Mouse (Mus musculus) left cerebral cortex, adult 2 months (tissue): Measurements from ENCODE around the gene Hpcal1. TPM values are rescaled to one million over a fixed set of nuclear protein-coding genes. Genes with fewer than 3 reads are reported as not detected.

Experiments
- DNase-seq, 2 experiments: peaks; one replicate each; pipeline ENCODE4 v3.0.0; 2021 to 2022; ENCODE audit warnings: low spot score in 2 of 2, mixed read lengths in 1 of 2; ENCODE audit errors: extremely low spot score in 1 of 2
- H3K27ac ChIP-seq: fragments of 200-600 bp; 2 replicates; pipeline ENCODE4 v1.8.1; 2022
- H3K4me3 ChIP-seq: fragments of 200-600 bp; 2 replicates; pipeline ENCODE4 v1.8.1; 2022
- CTCF ChIP-seq: fragments of 200-600 bp; IDR thresholded peaks from 2 replicates; pipeline ENCODE4 v1.8.1; 2022; ENCODE audit warnings: antibody characterized with exemption, mild to moderate bottlenecking, moderate library complexity
- intact Hi-C: fragments of 180-260 bp; cut with DNase I; formaldehyde crosslinking; loops from one replicate; pipeline ENCODE4 v1.15.1; 2025
- total RNA-seq, 2 experiments: library from RNA; stranded (reverse); gene quantifications; 2 replicates each; pipeline ENCODE4 v1.2.3; 2021

Hpcal1 gene
- total RNA-seq, 2 experiments from 2014 or later: 78.5 to 93.8 TPM

- no peak for TF ChIP-seq CTCF
- H3K4me3 ChIP-seq: no peak overlapping the region
- H3K27ac ChIP-seq: no peak overlapping the region; the same call in 1 of the 2 replicates
- intact Hi-C loops: no loop called here
- no peak for DNase-seq
Measured at GRCm38 (mm10) chr12:17721058-17721457, 30.4 kb downstream of the Hpcal1 start.

DNA sequence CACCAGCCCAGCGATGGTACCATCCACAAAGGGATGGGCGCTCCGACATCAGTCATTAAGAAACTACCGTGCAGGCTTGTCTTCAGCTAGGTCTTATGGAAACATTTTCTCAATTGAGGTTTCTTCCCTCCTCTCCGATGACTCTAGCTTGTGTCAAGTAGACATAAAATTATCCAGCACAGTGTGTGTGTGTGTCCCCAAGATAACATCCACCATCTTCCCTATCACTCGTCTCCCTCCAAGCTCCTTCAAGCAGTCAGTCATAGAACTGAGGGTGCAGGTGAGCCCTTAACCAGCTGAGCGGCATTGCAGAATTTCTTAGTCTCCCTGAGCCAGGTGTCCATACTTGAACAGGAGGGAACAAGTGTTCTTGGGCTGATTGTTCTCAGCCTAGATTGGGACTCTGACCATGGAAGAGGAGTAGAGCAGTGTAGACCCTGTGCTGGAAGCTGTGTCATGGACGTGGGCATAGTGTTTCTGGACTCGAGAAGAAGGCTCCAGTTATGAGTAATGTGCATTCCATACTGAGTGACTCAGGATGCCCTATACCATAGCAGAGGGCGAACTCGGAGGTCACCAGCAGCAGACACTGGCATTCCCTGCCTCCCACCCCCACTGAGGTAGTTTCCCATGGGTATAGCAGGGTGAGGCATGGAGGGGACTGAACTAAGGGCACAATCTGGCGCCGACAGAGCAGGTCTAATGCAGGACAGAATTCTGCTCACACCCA, 32.0 kb downstream of the Hpcal1 start:
- intact Hi-C loops: no loop called here
- H3K4me3 ChIP-seq: no peak overlapping the region
- no peak for DNase-seq
- TF ChIP-seq CTCF: no peak
- H3K27ac ChIP-seq: no peak overlapping the region

DNA sequence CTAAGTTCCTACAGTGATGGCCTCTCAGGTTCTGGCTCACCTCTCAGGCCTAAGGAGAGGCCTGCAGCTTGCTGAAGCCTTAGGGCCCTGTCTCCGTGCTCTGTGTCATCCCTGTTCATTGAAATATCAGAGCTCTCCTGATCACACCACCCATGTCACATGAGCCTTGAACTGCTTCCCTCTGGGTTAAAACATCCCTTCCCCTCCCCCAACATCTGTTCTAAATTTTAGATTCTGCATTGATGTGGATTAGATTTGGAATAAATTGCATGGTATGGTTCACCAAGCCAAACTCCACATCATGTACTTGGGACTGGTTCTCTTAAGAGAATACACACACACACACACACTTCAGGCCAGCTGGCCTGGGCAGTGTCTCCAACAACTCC, 32.5 kb downstream of the Hpcal1 start:
- no peak overlapping the region for H3K27ac ChIP-seq
- no peak for DNase-seq
- intact Hi-C loops: no loop called here
- H3K4me3 ChIP-seq: no peak overlapping the region
- no peak for TF ChIP-seq CTCF

- no peak for DNase-seq
- intact Hi-C loops: no loop called here
- no peak for TF ChIP-seq CTCF
Measured at GRCm38 (mm10) chr12:17723999-17724398, 33.3 kb downstream of the Hpcal1 start.

DNA sequence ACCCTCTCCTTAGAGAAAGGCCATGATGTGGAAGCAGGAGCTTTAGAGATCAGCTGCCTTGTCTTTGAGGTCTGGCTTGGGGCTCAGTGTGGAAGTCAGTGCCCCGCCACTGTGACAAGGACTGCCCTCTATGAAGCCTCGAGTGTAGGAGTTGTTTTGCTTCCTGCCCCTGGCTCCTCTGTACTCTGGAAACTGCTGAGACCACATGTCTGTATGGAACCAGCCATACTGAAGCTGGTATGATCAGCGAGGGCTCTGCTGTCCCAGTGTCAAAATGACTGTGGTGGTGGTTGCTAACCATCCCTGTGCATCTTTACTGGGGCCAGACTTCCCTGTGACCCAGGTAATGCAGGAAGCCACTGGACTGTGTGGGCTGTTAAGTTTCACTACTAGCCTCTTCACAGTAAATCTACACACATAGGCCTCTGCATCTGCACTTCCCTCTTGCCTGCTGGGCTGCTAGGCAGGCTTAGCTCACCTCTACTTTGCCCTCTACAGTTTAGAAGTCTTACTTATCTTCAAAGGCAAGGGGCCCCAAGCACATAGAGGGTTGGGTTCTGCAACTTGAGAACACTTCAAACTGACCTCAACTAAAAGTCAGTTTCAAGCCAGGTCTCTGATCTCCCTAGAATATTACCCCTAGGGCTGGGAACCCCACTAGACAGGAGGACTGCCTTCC, 33.9 kb downstream of the Hpcal1 start:
- H3K4me3 ChIP-seq: no peak overlapping the region
- no peak overlapping the region for H3K27ac ChIP-seq
- no peak for DNase-seq
- no peak for TF ChIP-seq CTCF
- intact Hi-C loops: no loop called here

More at GRCm38 (mm10) chr12:17723999-17724398, 33.3 kb downstream of the Hpcal1 start:
- no peak overlapping the region for H3K4me3 ChIP-seq
- H3K27ac ChIP-seq: no peak overlapping the region

DNA sequence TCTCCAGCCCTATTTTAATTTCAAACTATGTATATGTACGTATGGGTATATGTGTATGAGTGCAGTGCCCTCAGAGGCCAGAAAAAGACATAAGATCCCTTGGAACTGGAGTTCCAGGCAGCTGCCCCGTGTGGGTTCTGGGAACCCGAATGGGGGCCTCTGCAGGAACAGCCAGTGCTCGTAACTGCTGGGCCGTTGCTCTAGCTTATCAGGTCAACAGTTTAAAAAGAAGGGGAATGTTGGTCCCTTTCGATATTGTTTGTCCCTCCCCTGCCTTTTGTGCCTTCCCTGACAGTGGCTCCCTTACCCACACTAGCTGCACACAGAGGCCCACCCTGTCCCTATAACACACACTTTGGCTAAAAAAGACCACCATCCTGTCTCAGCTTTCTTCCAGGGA, 34.9 kb downstream of the Hpcal1 start:
- H3K27ac ChIP-seq: no peak overlapping the region
- H3K4me3 ChIP-seq: no peak overlapping the region
- no peak for TF ChIP-seq CTCF
- intact Hi-C loops: no loop called here
- no peak for DNase-seq

DNA sequence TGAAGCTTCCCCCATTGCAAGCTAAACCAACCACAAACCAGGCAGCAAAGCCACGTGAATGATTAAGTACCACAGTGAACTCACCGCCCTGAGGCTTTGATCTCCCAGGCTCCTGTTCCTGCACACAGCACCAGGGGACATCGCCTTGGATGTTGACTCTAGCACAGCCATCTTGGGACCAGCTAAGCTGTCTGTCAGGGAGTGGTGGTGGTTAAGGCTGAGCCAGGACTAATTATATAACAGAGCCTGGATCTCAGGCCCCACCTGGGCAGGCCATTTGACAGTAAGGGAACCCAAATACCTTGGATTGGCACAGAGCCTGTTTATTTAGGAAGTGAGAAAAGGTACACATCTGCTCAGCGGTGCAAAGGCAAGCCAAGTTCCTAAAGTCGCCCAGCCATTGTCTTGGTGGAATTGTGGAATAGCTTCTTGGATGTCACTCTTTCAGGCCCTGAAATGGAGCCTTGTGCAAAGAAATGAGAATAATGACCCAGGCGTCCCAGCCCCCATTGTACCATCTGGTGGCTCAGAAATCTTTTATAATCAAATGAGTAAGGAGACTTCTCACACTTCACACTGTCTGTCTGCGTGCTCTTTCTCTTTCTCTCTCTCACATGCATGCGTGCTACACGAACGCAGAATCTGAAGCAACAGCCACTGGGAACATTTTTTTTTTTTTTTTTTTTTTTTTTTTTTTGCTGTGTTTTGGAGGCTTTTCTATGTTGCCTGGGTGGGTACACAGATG, 36.1 kb downstream of the Hpcal1 start:
- intact Hi-C loops: no loop called here
- DNase-seq: no peak
- Histone ChIP-seq H3K27ac (no peak overlapping the region), H3K4me3 (no peak overlapping the region)
- no peak for TF ChIP-seq CTCF

- intact Hi-C loops: no loop called here
- TF ChIP-seq CTCF: no peak
- no peak overlapping the region for H3K4me3 ChIP-seq
- no peak for DNase-seq
- H3K27ac ChIP-seq: no peak overlapping the region
Measured at GRCm38 (mm10) chr12:17727676-17728339, 37.2 kb downstream of the Hpcal1 start.

DNA sequence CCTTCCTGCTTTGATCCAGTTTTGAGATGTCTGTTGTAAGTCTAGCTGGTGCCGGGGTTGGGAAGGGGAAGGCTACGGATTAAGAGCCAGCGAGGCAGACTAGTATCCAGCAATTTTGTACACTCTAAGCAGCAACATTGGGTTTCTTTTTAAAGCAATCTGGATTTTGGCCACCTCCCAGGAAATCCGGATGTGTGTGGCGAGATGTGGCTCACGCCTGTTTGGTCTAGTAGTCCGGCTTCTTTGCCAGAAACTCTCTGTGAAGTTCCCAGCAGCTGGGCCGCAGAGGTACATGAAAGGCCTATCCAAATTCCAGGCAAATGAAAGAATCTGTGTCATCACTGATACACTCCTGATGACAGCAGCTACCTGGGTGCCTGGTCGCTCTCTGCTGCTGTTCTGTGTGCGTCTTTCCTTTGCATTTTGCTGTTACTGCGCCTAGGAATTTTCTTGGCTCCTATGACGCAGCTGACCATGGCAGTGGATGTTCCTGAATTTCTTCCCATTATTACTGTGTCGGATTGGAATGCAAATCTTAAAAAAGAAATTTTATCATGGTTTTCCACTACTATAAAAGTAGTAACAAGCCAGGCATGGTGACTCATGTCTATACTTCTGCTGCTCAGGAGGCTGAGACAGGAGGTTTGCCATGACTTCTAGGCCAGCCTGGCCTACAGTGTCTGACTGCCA, 38.7 kb downstream of the Hpcal1 start:
- Histone ChIP-seq H3K27ac (no peak overlapping the region), H3K4me3 (no peak overlapping the region)
- intact Hi-C loops: no loop called here
- TF ChIP-seq CTCF: no peak
- DNase-seq: peak in 1 of 2 experiments; percentile 34

DNA sequence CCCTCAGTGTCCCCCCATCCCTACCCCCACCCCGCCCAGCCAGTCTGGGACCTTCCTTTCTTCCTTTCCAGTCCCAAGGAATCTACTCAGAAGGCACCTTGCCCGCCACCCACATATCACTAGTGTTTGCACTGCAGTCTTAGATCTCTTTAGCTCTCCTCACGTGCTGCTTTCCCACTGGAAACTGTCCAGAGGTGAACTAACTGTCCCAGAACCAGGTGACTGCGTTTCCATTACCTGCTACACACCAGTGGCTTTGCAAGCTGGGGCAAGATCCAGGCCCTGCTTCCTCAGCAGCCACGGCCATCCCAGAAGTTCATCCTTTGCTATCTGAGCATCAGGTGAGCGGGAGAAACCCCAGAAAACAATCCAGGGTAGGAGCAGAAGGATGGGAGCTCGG, 41.4 kb downstream of the Hpcal1 start:
- H3K4me3 ChIP-seq: no peak overlapping the region
- H3K27ac ChIP-seq: no peak overlapping the region
- TF ChIP-seq CTCF: no peak
- intact Hi-C loops: loop anchor here (5.0 kb wide), 1 partner anchor 55 kb away; no protein-coding TSS in a partner anchor
- no peak for DNase-seq

DNA sequence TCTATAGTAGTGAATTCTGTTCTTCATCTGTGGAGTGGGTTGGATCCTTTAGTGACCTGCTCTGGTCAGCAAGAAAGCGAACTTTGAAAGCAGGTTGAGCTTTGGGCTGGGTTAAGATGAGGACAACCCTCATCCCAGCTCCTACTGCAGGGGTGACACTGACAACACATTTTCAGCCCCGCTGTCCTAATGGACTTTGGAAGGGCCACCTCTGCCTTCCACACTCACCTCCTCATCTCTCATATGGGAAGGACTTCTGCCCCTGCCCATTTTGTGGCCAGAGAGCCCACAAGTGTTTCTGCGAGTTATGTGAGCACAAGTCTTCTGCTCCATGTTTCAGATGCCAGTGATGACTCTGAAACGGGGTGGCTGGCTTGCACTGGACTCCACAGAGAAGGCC, 41.9 kb downstream of the Hpcal1 start:
- intact Hi-C loops: loop anchor here (5.0 kb wide), 1 partner anchor 55 kb away; no protein-coding TSS in a partner anchor
- no peak overlapping the region for H3K27ac ChIP-seq
- no peak for TF ChIP-seq CTCF
- DNase-seq: no peak
- no peak overlapping the region for H3K4me3 ChIP-seq
